Mouse (Mus musculus) left cerebral cortex, postnatal 4 days (tissue): ENCODE measurements around the gene Myo10. TPM values are rescaled to one million over a fixed set of nuclear protein-coding genes. Genes with fewer than 3 reads are reported as not detected.
A peak's percentile ranks its signal among the peaks of the same experiment; 100 is the strongest.

ENCODE experiments used
- DNase-seq: peaks from one replicate; pipeline ENCODE4 v3.0.0-alpha.2; 2022
- intact Hi-C: fragments of 180-260 bp; cut with DNase I; formaldehyde crosslinking; loops from one replicate; pipeline ENCODE4 v1.15.1; 2025
- total RNA-seq, 2 experiments: library from RNA; stranded (reverse); gene quantifications; 2 replicates each; pipeline ENCODE4 v1.2.3; 2021

The Myo10 gene
- total RNA-seq, 2 experiments from 2014 or later = 40.6 to 45.5 TPM

DNA sequence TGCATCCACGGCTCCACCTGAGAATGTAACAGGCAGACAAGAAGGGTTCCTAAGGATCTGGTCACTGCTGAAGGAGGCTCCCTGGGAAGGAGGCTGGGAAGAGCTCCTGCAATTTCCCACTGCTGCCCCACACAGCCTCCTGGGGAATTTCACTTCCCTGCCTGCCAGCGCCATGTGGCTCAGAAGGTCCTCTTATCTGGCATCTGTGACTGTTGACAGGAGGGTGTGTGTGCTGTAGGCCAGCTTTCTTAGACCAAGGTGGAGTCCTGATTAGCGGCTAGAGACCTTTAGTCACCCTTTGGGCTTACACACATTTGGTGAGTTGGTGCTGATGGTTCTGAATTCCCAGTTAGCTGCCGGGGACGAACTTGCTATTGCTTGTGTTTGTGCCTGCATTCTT, 28.0 kb downstream of the Myo10 start:
- peak; percentile 30 for DNase-seq
- intact Hi-C loops = no loop called here

DNA sequence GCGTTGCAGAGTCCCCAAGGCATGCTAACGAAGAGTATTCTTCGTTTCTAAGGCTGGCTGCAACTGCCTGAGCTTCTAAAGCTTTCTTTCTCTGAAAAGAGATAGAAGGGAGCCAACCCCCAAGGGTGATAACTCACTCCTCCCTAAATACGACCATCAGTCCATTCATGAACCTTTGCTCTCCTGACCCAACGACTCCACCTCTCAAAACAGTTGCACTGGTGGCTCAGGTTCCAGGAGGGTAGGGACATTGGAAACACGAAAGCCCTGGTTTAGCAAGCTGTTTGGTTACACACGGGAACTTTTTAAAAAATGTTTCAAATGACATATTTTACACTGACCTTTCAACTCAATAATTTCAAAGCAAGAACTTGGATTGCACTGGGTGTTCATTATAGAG, 29.5 kb downstream of the Myo10 start:
- intact Hi-C loops = no loop called here
- DNase-seq = no peak

DNA sequence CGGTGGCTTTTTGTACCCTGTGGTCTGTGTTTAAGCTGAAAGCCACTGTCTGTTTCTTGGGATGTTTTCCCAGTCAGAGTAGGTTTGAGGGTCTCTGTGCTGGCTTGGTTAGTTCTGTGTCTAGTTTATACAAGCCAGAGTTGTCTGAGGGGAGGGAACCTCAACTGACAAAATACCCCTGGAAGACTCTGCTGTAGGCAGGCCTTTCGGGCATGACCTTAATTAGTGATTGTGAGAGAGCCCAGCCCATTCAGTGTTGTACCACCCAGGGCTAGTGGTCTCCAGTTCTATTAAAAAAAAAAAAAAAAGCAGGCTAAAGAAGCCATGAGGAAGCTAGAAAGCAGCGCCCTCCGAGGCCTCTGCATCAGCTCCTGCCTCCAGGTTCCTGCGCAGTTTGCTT, 30.0 kb downstream of the Myo10 start:
- intact Hi-C loops = no loop called here
- DNase-seq = no peak

DNA sequence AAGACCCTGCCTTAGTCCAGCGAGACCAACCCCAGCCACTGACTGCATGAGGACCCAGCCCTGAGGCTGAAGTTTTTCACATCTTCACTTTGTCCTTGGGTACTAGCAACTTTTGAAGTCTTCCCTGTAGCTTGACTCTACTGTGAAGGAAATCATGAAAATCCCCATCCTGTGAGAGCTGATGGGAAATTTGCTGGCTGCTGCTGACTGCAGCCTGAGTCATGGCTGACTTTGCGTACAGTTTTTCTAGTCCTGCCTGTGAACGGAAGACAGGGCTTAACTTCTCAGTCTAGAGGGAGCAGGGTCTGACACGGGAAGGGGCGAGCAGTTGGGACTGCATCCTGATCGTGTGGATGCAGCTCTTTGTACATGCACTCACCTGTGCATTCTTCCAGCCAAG, 30.6 kb downstream of the Myo10 start:
- DNase-seq = no peak
- intact Hi-C loops = no loop called here

- intact Hi-C loops = no loop called here
- no peak for DNase-seq
Measured at GRCm38 (mm10) chr15:25653680-25654079, 31.4 kb downstream of the Myo10 start.

DNA sequence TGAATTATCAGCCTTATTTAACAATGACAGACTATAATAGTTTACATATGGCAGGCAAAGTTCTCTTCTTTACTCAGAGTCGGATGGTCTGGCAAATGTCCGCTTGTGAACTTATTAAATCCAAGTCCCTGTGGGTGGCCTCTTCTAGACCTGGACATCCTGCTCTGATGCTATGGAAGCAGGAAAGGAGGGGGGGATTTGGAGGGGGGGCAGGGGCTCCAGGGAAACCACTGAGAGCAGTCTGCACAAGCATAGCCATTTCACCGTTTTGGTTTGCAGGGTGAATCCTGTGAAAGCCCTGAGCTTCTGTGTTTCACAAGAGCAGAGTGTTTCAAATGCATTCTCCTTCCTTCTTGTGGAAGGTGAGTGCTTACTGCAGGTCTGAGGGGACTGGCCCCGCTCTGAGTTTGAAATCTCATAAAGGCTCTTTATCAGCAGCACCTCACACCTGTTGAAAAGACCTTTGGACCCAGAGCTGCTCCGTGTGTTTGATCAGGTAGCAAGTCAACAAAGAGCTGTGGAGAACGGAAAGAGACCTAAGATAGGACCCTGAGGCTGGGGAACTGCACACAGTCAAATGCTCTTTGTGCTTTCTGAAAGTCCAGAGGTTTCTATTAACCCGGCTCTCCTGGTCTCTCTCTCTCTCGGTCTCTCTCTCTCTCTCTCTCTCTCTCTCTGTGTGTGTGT, 40.7 kb downstream of the Myo10 start:
- DNase-seq = no peak
- intact Hi-C loops = no loop called here

- intact Hi-C loops = no loop called here
- peak; percentile 38 for DNase-seq
Measured at GRCm38 (mm10) chr15:25669283-25670247, 47.2 kb downstream of the Myo10 start.

GRCm38 (mm10) chr15:25673231-25673980, 51.1 kb downstream of the Myo10 start:
- intact Hi-C loops = no loop called here
- DNase-seq = peak; percentile 76

DNA sequence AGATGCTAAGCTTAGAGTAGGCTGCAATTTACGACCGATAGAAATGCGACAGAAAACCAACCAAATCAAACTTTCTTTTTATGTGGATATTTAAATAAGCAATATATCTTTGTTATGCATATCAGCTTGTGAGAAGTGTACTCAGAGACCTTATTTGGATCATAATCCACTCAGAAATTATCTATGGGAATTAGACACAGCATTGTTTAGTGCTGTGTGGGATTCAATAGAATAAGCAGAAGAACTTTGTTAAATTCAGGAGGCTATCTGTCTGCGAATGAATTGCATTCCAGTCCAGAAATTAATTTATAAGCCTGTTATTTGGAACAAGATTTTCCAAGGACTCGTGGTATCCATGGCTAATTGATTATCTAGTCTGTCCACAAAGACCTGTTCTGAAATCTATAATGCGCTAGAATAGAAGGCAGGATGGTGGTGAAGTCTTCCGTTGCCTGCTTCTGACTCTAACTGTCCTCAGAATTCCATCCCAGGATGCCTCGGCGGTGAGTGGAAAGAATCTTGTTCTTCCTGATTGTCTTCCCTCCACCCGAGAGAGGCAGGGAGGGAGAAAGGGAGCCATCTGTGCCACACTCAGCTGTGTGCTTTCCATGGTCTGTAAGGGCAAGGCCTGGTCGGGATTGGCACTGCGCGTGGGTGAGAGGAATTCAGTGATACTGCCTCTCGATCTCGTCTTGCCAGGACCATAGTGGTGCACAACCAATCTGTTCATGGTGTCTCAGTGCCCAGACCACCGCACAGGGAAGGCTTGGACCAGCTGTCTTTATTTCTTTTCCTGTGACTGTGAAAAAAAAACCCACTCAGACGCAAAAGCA, 52.0 kb downstream of the Myo10 start:
- intact Hi-C loops = no loop called here
- DNase-seq = peak; percentile 87

DNA sequence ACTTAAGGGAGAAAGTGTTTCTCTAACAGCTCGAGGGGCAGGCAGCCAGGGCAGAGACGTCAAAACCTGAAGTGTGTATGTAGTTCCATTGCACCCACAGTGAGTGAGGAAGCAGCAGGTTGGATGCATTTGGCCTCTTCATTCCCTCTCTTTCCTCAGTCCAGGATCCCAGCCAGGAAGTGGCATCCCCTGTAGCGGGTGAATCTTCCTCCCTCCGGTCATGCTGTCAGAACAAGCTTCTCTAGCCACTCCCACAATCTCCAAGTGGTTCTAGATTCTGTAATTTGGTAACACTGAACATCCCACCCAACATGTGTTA, 52.6 kb downstream of the Myo10 start:
- DNase-seq = peak; percentile 76

GRCm38 (mm10) chr15:25675359-25675758, 53.0 kb downstream of the Myo10 start:
- intact Hi-C loops = no loop called here
- no peak for DNase-seq

More for the DNA sequence above, 52.6 kb downstream of the Myo10 start:
- intact Hi-C loops = no loop called here

DNA sequence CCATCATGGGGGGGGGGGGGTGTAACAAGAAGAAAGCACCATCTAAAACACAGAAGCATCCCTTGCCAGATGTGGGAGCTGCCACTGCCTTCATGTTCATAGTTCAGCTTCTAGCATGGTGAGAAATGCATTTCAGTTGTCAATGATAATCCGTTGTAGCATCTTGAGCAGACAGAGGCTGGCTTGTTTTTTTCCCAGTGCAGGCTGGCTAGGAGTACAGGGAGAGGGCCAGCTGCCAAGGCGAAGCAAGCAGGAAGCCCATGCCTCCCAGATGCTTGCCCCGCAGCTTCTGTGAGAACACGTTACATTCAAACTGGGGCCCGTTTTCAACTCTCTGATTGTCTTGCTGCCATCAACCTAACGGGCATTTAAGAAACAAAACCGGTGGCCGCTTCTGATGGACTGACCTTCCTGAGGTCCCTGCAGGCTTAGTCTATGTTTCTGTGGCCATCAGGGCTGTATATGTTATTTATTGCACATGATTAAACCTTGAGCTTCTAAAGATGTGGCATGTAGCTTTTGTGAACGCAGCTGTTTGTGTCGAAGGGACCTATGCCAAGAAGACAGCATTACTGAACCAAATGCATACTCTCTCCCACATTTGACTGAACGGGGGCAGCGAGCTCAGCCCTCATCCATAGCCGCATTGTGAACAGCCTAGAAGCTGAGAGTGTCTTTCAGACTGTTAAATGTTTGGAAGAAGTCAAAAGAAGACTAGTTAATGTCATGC, 53.9 kb downstream of the Myo10 start:
- peak; percentile 85 for DNase-seq
- intact Hi-C loops = no loop called here

- intact Hi-C loops = no loop called here
- DNase-seq = peak; percentile 68
Measured at GRCm38 (mm10) chr15:25679081-25679480, 56.8 kb downstream of the Myo10 start.

- DNase-seq = no peak
- intact Hi-C loops = no loop called here
Measured at GRCm38 (mm10) chr15:25679616-25680015, 57.3 kb downstream of the Myo10 start.

DNA sequence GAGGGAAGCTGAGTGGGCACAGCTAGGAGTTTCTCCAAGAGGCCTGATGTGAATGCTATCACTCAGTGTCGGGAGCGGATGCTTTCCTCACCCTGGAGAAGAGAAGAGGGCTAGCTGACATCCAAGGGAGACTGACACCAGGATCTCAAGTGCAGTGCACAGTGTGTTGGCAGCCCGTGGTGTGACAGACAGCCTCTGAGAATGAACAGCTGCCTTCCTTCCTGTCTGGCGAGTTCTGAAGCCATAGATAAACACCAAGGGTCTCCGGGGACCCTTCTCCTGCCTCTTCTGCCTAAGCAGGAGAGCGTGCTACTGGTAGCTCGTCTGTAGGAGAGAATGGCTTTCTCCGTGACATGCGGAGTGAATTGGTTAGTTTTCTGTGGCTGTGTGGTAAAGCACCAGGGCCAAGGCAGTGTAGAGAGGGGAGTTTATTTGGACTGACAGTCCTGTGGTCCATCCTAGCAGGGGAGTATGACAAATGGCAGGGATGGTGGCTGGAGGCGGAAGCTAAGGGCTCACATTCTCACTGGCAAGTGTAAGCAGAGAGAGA, 58.0 kb downstream of the Myo10 start:
- intact Hi-C loops = no loop called here
- DNase-seq = peak; percentile 58

DNA sequence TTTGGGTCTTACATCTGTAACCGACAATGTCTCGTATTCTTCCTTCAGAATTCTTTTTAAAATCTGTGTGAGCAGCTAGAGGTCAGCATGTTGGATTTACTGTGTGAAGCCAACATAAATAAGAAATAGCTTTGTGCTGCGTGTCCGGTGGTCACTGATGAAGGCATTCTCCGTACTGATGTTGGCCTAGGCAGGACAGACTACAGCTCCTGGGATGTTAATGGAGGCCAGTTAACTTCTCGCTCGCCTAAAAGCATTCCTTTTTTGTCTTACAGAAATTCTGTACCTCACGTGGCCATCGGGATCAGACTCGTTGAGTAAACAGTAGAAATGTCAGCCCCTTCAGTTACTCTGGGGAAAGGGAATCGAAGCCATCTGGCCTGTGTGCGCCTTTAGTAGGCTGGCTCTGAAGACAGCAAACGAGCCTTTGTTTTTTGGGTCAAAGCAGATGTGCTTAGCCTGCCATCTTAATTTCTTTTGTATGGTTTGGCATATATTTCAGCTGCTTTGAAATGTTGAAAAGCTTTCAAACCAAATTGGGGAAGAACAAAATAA, 60.7 kb downstream of the Myo10 start:
- DNase-seq = no peak
- intact Hi-C loops = no loop called here

- DNase-seq = no peak
- intact Hi-C loops = no loop called here
Measured at GRCm38 (mm10) chr15:25685186-25685585, 62.9 kb downstream of the Myo10 start.

- no peak for DNase-seq
- intact Hi-C loops = no loop called here
Measured at GRCm38 (mm10) chr15:25688424-25689283, 66.3 kb downstream of the Myo10 start.
